Mouse (Mus musculus) ES-Bruce4 (cell line): ENCODE measurements around the gene Ampd1. TPM values are rescaled to one million over a fixed set of nuclear protein-coding genes. Genes with fewer than 3 reads are reported as not detected.

Source experiments
- H3K27ac ChIP-seq: 2 replicates; pipeline ENCODE4 v1.5.1; 2012; ENCODE audit warnings: low read length, inconsistent platforms; ENCODE audit not compliant: insufficient read depth
- H3K27me3 ChIP-seq: 2 replicates; pipeline ENCODE4 v1.6.1; 2012; ENCODE audit warnings: mild to moderate bottlenecking, low read length, inconsistent platforms; ENCODE audit not compliant: control insufficient read depth, poor library complexity, insufficient read depth, severe bottlenecking
- H3K36me3 ChIP-seq: 2 replicates; pipeline ENCODE4 v1.6.1; 2012; ENCODE audit warnings: inconsistent platforms, mild to moderate bottlenecking, low read length, moderate library complexity; ENCODE audit not compliant: control insufficient read depth, poor library complexity, insufficient read depth, severe bottlenecking
- H3K4me1 ChIP-seq: one replicate; pipeline ENCODE4 v1.8.1; 2011; ENCODE audit warnings: low read length; ENCODE audit not compliant: control insufficient read depth, insufficient read depth
- H3K4me3 ChIP-seq: 2 replicates; pipeline ENCODE4 v1.5.1; 2011; ENCODE audit warnings: low read depth, mild to moderate bottlenecking, low read length
- H3K9ac ChIP-seq: 2 replicates; pipeline ENCODE4 v1.6.1; 2012; ENCODE audit warnings: low read depth, mild to moderate bottlenecking, inconsistent platforms; ENCODE audit not compliant: poor library complexity, severe bottlenecking
- H3K9me3 ChIP-seq: replicated peaks from 2 replicates; pipeline ENCODE4 v1.6.1; 2012; ENCODE audit warnings: mild to moderate bottlenecking, low read length, inconsistent platforms; ENCODE audit not compliant: control insufficient read depth, poor library complexity, insufficient read depth, severe bottlenecking
- CTCF ChIP-seq: IDR thresholded peaks from one replicate; pipeline ENCODE4 v1.8.1; 2011; ENCODE audit warnings: low read depth, low read length
- EP300 ChIP-seq: IDR thresholded peaks from 2 replicates; pipeline ENCODE4 v1.6.1; 2011; ENCODE audit warnings: low read depth, low read length; ENCODE audit not compliant: insufficient read depth
- POLR2A ChIP-seq: IDR thresholded peaks from one replicate; pipeline ENCODE4 v1.8.1; 2011; ENCODE audit warnings: low read length; ENCODE audit not compliant: insufficient read depth
- polyA plus RNA-seq: library from polyadenylated mRNA; stranded (reverse); fragments of >200 nt; gene quantifications from 2 replicates; pipeline ENCODE4 v1.2.4, GENCODE M21; 2011; ENCODE audit warnings: low read depth; ENCODE audit not compliant: missing spikeins, insufficient read depth, insufficient read length

Ampd1 gene
- polyA plus RNA-seq, 1 experiment = not detected

DNA sequence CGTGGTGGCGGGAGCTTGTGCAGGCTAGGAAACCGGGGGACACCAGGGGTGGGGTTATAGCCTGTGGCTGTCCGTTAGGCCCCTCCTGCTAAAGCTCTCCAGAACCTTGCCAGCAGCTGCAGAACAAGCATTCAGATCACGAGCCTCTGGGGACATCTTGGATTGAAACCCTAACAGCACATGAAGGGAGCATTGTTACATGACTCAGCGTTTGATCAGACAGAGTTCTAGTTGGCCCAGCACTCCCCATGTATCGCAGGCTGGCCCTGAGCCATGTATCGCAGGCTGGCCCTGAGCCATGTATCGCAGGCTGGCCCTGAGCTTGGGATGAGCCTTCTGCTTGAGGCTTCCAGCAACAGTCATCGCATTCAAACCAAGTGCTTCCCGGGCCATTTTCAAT lies 67.5 kb downstream of the Ampd1 start:
- Histone ChIP-seq H3K4me3 (no peak overlapping the region), H3K9me3 (no peaks in the 10 kb centered on the region), H3K4me1 (peaks cover 10% of the 10 kb centered on the region), H3K9ac (no peak overlapping the region), H3K36me3 (peaks cover 11% of the 10 kb centered on the region; the same call in 1 of the 2 replicates), H3K27ac (peak overlapping the region; percentile 9), H3K27me3 (no peaks in the 10 kb centered on the region)
- no peak for TF ChIP-seq CTCF
- TF ChIP-seq EP300 = 0 out of 2 replicates have a peak, but pooled peaks have one; percentile 41

DNA sequence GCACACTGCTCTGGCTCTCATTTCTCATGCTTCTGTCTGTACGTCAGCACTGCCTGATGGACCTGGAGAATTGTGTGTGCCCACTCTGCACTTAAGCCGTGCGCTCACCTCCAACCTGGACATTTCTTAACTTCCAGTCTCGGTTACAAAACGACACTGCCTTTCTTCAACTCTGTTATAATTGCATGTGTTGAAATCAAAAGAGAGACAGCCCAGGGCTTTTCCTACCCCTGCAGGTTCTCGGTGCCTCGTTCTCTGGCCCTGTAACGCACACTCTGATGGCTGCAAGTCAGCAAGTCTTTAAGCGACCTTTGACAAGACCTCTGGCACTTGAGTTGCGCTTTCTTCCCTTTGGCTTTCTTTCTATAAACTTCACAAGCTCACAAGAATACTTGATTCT lies 68.6 kb downstream of the Ampd1 start:
- peaks cover 11% of the 10 kb centered on the region for H3K4me1 ChIP-seq
- H3K4me3 ChIP-seq = no peak overlapping the region
- H3K36me3 ChIP-seq = peaks cover 3% of the 10 kb centered on the region; the same call in 1 of the 2 replicates
- H3K9me3 ChIP-seq = no peaks in the 10 kb centered on the region
- H3K27me3 ChIP-seq = no peaks in the 10 kb centered on the region
- no peak for TF ChIP-seq EP300
- TF ChIP-seq POLR2A = no peak
- TF ChIP-seq CTCF = no peak
- no peak overlapping the region for H3K9ac ChIP-seq
- H3K27ac ChIP-seq = no peak overlapping the region

DNA sequence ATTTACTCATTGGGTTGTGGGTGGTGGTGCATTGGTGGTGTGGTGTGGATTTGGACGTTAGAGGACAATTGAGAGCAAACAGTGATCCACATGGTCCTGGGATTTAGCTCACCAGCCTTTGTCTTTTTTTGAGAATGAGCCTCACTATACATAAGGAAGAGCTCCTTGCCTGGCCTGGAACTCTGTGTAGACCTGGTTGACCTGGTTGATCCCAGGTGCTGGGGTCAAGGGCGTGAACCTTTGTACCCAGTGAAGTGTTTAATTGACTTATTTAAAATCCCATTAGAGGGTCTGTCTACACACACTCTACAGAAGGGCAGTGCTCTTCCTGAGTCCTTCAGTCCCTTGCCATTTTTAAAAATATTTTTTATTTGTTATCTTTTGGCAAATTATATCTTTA lies 71.5 kb downstream of the Ampd1 start:
- no peak overlapping the region for H3K4me3 ChIP-seq
- TF ChIP-seq EP300 = peak; percentile 97
- no peak for TF ChIP-seq POLR2A
- TF ChIP-seq CTCF = no peak
- peaks cover 4% of the 10 kb centered on the region for H3K4me1 ChIP-seq
- peak overlapping the region; percentile 96 for H3K27ac ChIP-seq
- H3K27me3 ChIP-seq = no peaks in the 10 kb centered on the region
- peaks cover 9% of the 10 kb centered on the region for H3K36me3 ChIP-seq
- H3K9me3 ChIP-seq = no peaks in the 10 kb centered on the region
- no peak overlapping the region for H3K9ac ChIP-seq

DNA sequence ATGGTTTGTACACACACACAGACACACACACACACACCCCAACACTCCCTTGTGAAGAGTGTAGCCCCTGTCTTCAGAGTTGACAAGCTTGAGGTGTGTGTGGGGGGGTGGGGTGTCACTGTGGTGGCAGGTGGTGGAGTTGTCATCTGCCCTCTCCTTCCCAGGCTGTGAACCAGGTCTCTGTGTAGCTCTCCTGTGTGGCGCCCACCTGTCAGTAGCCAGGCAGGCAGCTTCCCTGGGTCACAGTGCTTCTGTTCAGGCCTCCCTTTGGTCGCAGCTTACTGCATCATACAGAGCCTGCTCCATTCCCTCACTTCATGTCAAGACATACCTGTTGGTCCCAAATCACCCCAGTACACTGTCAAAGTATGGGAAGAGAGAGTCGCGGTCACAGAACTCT lies 72.0 kb downstream of the Ampd1 start:
- Histone ChIP-seq H3K36me3 (peaks cover 10% of the 10 kb centered on the region), H3K4me3 (no peak overlapping the region), H3K9ac (no peak overlapping the region)

DNA sequence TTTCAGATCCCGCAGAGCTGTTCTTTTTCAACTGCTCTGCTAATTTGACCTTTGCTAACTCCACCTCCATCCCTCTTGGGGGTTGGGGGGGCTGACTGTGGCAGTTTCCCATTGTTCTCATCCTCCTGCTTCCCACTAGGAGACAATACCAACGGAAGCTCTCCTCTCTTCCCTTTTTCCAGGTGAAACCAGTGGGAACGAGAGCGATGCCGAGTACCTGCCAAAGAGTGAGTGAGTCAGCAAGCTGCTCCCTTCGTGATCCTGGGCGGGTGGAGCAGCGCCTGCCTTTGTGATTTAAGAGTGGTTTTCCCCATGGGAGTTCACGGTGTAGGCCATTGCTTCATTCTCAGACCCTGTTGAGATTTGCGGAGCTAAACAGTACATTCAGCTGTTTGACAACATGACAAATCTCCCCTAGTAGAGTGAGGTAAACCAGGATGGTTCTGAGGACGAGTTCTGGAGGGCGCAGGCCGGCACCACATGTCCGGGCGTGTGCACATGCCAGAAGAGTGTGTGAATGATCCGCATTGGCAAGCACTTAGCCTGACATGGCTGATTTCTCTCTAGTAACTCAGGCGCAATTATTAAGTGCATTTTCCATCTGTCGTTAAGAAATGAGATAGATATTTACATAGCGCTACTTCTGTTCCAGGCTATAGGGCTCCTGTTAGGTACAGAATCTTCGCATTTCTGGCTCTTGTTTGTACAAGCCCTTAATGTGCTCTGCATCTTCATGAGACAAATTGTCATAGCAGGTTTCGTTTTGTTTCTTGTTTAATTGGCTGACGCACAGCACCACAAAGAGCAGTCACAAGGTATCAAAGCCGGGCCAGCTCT lies 72.7 kb downstream of the Ampd1 start:
- Histone ChIP-seq H3K4me1 (peaks cover 2% of the 10 kb centered on the region), H3K4me3 (peak overlapping the region; percentile 44), H3K9me3 (no peaks in the 10 kb centered on the region), H3K27ac (peak overlapping the region; percentile 96), H3K9ac (peak overlapping the region; percentile 22), H3K27me3 (no peaks in the 10 kb centered on the region), H3K36me3 (peaks cover 10% of the 10 kb centered on the region)
- no peak for TF ChIP-seq POLR2A
- TF ChIP-seq CTCF = no peak
- TF ChIP-seq EP300 = peak; percentile 99

More for the DNA sequence above, 72.0 kb downstream of the Ampd1 start:
- TF ChIP-seq EP300 (peak; percentile 70; the same call in 1 of the 2 replicates), POLR2A (no peak)
- H3K4me1 ChIP-seq = peaks cover 4% of the 10 kb centered on the region
- no peaks in the 10 kb centered on the region for H3K27me3 ChIP-seq
- peak overlapping the region; percentile 96 for H3K27ac ChIP-seq
- no peaks in the 10 kb centered on the region for H3K9me3 ChIP-seq

DNA sequence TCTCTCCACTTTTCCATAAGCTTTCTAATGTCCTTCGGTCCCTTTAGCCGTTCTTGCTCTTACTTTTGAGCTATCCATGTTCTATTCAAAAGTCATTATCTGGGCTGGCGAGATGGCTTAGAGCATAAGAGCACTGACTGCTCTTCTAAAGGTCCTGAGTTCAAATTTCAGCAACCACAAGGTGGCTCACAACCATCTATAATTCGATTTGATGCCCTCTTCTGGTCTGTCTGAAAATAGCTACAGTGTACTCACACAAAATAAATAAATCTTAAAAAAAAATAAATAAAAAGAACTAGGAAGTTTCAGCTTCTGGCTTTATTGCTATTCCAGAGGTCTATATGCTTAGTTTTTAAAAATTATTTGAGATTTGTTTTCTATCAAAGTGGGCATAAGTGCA lies 74.0 kb downstream of the Ampd1 start:
- Histone ChIP-seq H3K4me1 (peaks cover 2% of the 10 kb centered on the region), H3K36me3 (peaks cover 18% of the 10 kb centered on the region), H3K27ac (peak overlapping the region; percentile 96), H3K27me3 (no peaks in the 10 kb centered on the region), H3K4me3 (no peak overlapping the region), H3K9me3 (no peaks in the 10 kb centered on the region), H3K9ac (no peak overlapping the region)
- no peak for TF ChIP-seq EP300
- no peak for TF ChIP-seq POLR2A
- no peak for TF ChIP-seq CTCF
